Mouse (Mus musculus) layer of hippocampus, adult 11-12 months (tissue): ENCODE results near the gene Rsph9.
A peak's percentile ranks its signal among the peaks of the same experiment; 100 is the strongest.

ENCODE experiments used
- DNase-seq: peaks from one replicate; pipeline ENCODE4 v3.0.0; 2022; ENCODE audit warnings: low spot score

Gene Rsph9

DNA sequence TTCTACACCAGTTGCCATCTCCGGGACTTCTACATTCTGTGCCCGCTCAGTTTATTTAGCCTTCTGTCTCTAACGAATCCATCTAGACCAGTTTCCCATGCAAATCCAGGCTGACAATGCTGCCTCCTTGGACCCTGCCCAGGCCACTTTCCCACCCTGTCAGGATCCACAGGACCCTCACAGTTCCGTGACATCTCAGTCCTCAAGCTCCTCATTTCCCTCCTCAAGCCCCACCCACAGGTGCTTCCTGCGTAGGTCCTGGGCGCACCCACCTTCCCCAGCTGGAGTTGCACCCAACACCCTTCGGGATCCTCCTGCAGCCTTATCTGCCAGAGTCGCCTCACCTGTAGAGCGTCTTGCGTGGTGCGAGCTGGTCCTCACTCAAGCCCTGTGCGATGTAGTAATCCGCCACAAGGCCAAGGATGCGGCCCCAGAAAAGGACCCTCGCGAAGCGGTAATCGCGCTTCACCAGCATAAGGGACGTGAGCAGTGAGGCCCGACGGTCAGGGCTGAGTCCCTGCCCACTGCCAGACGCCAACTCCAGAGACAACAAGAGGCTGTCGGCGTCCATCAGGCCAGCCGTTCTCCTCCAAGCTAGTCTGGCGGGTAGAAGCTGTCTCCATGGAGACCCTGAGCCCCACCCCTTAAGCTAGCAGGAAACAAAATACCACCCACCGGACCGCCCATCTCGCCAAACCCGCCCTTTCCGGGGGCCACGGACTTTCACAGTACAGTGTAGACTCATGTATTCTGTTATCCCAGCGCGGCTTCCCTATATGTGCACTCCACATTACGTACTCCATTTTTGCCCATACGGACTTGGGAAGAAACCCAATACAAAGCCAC lies at the start of gene Rsph9:
Gene Rsph9, minus strand, starts transcription at position 639 of the 846 bp plus-strand sequence.
- peak; percentile 84 for DNase-seq

DNA sequence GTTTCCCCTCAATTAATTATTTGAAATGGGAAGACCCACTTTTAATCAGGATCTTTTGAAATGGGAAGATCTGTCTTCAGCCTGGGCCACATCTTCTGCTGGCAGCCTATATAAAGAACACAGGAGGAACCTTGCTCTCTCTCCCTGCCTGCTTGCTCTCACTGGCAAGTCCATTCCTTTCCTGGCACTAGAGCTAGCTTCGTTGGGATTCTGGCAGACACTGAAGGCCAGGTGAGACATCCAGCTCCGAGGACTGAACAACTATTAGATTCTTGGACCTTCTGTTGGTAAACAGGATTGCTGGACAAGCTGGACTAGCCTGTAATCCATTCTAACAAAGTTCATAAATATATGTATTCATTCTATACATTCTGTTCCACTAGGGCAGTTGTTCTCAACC lies 44.8 kb upstream of the Rsph9 start:
- no peak for DNase-seq

DNA sequence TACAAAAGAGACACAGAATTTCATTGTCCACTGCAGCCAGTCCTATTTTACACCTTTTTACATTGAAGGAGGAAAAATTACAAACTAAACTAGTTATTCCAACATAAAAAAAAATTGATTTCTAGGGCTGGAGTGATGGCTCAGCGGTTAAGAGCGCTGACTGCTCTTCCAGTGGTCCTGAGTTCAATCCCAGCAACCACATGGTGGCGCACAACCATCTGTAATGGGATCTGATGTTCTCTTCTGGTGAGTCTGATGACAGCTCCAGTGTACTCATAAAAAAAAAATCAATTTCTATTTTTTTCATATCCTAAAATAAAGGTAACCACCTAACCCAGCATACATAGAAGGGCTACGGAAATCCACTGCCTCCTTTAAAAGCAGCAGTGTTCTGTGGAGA lies 38.3 kb upstream of the Rsph9 start:
- no peak for DNase-seq

DNA sequence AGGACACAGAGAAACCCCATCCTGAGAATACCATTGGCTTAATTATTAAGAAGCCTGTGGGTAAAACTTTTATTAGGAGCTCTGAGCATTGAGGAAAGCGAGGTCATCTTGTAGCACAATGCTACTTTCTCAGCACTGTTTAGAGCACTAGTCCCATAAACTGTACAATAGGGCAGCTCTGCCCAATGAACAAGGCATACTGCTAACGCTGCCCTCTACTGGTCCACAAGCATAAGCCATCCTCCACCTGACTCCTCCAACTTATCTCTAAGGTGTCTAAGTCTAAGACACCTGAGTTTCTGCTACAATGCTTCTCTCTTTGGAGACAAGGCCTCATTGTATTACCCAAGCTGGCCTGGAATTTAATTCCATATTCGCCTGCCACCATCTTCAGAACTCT lies 26.5 kb upstream of the Rsph9 start:
- DNase-seq: no peak

DNA sequence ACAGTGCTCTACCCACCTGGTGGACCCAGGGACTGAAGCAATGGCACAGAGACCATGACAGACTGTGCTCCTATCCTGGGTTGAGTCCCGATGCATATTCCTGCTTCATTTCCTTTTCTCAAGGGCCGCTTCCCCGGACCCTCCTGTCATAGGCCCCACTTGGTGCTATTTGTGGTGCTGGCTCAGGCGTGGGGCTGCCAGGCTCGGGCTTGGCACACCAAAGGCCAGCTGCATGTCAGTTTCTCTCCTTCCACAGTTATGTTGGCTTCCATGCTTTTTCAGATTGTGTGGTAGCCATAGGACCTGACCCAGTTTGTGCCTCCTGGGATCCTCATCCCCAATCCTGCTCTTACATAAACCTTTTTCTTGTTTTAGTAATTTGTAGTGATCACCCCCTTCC lies 24.8 kb upstream of the Rsph9 start:
- no peak for DNase-seq

DNA sequence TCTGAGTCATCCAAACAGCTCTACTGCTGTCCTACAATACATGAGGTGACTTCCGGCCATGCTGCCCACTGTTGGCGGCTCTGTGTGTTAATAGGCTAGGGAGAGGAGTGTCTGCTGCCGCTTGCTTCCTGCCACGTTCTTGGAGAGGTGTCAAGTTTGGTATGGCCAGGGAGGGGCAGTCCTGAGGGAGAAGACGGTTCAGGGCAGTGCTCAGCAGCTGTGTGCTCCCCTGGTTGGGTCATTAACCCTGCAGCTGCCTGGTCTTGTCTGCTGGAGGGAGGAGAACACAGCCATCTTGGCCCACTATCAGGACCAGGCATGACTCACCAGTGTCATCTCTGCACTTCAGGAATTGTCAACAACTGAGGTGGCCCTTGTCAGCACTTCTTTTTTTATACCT lies 24.3 kb upstream of the Rsph9 start:
- DNase-seq: no peak

DNA sequence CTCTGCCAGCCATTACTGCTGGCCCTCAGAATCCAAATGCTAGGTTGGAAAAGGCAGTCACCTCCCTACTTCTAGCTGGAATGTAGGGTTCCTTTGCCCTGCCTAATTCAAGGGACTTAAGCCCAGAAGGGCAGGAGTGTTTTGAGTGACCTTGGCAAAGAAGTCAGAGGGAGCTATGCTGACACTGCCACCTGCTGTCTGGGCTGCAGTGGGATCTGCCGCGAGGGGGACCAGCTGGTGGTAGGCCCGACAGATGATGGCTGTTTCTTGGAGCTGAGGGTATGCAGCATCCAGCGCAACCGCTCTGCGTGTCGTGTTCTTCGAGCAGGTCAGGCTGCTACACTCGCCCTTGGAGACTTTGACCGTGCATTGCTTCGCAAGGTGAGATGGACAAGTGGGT lies 23.0 kb upstream of the Rsph9 start:
- DNase-seq: no peak

DNA sequence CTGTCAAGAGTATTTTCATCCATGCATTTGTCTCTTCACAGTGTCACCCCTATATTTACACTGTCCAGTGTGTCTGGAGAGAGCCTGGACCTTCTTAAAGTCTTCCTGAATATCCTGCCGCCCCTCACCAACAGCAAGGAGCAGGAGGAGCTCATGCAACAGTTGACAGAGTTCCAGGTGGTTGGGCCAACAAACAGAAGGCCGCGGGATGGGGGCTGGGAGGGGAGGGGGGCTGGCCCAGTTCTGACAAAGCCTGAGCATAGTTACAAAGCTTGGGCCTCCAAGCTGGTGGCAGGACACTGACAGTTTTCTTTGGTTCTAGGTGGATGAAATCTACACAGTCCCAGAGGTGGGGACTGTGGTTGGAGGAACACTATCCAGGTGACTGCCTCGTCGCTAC lies 22.3 kb upstream of the Rsph9 start:
- DNase-seq: no peak

DNA sequence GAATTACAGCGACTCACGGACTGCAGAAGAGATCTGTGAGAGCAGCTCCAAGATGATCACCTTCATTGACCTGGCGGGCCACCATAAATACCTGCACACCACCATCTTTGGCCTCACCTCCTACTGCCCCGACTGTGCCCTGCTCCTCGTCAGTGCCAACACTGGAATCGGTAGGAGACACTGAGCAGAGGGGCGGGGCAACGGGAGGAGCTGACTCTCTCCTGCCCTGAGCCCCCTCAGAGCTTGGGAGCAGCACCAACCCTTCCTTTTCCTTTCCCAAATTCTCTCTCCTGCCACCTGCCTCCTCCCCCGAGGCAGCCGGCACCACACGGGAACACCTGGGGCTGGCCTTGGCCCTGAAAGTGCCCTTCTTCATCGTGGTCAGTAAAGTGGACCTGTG lies 21.4 kb upstream of the Rsph9 start:
- DNase-seq: no peak

DNA sequence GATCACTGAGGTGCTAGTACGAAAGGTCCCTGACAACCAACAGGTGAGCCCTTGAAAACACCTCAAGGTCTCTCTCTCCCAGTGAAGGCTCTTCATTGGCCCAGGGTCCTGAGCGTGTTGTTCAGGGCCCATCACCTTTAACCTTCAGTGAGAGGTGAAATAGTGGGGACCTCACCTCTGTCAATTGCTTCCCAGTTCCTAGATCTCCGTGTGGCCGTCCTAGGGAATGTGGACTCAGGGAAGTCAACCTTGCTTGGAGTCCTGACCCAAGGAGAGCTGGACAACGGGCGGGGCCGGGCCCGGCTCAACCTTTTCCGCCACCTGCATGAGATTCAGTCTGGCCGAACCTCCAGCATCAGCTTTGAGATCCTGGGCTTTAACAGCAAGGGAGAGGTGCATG lies 20.8 kb upstream of the Rsph9 start:
- DNase-seq: no peak

DNA sequence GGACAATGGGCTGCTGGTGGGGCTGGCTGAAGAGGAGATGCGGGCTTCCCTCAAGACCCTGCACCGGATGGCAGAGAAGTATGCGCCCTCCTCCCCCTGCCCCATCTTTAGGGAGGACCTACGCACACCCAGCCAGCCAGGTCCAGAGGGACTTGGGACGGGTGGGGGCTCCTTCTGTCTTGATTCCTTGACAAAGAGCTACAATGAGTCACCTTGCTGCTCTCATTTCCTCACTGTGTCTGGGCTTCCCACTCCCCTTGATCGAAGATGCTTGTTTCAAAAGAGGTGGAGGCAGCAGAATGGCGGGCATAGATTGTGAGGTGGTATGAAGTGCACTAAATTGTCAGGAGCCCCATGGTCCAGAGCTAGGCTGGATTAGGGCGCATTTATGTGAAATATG lies 20.3 kb upstream of the Rsph9 start:
- no peak for DNase-seq

DNA sequence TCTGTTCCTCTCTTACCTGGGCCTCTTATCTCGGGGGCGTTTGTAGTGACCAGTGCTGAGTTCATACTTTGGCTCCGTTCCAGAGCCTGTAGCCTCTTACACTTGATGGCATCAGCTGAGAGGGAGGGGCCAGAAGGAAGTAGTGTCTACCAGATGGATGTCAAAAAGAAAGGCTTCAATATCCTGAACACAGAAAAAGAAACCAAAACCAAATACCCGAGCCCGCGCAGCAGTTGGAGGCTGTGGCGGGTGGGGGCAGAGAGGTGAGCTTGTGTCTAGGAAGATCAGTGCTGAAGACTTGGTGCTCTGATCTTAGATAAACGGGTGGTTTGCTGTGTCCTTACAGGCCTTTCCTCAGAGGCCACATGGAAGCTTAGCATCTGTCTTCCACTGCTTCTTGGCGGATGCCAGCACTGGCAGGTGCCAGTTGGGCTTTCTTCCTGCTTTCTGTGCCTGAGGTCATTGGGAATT lies 19.0 kb upstream of the Rsph9 start:
- DNase-seq: no peak

DNA sequence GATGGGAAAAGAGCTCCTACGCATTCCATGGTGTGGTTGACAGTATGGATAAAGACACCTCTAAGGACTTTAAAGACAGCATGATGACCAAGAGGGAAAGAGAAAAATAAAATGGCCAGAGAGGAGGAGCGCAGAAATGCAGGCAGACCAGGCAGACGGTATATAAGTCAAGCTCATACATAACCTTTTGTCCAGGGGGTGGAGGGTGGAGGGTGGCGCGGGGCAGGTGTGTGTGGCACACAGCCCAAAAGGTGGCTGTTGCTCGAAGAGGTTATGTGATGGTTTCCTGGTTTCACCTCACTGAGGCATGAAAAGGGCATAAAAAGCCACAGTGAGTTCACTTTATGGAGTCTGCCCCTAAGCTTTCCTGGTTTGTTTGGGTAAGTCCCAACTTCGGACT lies 18.5 kb upstream of the Rsph9 start:
- no peak for DNase-seq

DNA sequence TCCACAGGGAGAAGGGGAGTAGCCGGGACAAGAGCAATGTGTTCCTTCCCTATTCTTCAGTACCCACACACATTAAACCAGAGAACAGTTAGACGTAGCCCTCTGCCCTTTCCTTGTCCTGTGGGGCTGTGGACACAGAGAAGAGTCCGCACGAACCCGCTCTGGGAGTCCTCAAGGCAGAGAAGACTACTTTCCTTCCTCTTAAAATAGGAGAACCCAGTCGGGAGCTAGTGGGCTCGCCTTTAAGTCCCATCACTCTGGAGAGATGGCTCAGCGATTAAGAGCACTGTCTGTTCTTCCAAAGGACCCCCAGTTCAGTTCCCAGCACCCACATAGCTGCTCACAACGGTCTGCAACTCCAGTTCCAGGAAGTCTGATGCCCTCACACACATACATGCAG lies 17.7 kb upstream of the Rsph9 start:
- no peak for DNase-seq

DNA sequence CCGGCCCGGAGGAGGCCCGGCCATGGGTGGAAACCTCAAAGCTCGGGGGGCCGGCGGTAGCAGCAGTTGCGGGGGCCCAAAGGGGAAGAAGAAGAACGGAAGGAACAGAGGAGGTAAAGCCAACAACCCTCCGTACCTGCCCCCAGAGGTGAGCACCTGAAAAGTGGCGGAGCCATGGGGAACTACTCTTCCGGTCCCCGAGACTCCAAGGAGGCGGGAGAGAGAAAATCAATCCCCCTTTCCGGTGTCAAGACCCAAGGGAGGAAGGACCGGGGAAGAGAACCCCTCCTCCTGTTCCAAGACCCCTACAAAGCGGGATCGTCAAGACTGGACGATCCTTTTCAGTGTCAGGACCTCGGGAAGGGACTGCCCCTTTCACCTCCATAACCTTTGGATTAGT lies 17.2 kb upstream of the Rsph9 start:
- no peak for DNase-seq

DNA sequence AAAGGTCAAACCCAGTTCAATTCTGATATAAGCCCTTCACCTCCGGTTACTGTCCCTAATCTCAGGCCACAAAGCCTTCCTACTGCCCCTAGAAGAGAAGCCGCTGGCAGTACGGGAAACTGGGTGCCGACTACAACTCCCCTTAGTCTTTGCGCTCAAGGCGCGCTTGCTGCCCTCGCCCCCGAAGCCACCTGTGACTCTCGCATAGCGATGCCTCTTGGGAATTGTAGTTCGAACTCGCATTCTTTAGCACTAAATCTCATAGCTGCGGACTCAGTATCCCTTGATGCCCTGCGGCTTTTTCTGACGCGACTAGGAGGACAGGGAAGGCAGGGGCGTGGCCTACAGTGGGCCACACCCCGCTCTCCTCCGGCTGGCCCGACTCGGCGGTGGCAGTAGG lies 16.7 kb upstream of the Rsph9 start, which contains the start of gene Gtpbp2:
Gene Gtpbp2, plus strand, starts transcription at position 347 of the 400 bp plus-strand sequence.
- DNase-seq: peak; percentile 98

DNA sequence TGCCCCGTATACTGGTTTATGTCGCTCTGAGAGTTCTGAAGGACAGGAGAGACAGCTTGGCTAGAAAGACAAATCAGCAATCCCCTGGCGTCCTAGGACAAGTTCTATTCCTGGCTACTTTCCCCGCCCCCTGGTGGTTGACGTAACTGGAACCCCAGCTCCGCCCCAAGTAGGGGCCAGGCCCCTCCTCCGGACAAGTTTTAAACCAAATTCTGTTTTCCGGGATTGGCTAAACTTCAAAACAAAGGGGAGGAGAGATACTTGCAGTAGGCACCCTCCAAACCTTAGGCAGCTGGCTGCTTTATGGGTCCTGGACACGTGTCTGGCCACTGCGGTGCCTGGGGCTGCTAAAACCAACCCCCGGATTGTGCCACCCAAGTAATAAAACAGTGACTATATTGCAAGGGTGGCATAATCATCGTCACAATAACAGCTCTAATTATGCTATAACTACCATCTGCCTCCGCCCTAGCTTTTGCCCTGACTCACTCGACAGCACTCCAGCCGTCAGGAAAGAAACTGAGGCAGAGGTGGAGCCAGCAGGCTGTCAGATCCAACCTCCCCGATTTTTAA lies 16.2 kb upstream of the Rsph9 start:
- DNase-seq: peak; percentile 92

DNA sequence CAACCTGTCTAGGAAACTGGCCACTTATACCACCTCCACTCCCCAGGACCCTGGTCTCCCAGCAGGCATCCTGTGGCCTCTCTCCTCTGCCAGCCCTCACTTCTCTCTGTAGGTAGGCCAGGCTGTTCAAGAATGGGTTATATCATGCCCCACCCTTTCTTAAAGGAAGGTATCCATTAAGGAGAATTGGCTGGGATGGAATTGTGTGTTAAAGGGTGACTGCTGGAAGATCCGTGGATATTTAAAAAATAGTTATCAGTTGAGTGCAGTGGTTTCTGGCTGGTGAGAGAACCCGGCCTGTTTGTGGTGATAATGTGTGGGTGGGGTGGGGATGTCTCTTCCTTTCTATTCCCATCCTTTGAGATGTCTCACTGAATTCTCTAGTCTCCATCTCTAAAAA lies 15.2 kb upstream of the Rsph9 start:
- DNase-seq: no peak

DNA sequence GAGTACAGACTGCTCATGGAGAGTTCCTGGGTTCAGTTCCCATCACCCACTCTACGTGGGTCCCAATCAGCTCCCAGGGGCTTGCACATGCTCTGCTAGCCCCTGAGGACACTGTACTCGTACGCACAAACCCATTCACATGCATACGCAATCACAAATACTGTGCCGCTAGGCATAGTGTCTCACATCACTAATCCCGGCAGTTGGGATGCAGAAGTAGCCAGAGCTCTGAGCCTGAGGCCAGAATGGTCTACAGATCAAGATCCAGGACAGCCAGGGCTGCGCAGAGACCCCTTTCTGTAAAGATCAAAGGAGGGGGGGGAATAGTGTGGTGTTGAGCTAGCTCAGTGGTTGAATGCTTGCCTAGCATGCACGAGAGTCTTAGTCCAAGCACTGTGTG lies 13.1 kb upstream of the Rsph9 start:
- no peak for DNase-seq

DNA sequence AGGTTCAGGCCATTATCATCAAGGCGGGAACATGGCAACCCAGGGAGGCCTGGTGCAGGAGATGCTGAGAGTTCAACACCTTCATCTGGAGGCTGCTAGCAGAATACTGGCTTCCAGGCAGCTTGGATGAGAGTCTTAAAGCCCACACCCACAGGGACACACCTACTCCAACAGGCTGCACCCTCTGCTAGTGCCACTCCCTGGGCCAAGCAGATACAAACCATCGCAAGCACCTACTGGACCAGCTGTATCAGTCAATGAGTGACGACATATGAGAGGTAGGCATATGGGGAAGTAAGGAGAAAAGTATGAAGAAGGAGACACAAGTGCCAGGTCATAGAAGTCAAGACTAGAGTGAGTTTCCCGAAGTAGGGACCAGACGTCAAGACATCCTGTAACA lies 12.7 kb upstream of the Rsph9 start:
- DNase-seq: no peak

DNA sequence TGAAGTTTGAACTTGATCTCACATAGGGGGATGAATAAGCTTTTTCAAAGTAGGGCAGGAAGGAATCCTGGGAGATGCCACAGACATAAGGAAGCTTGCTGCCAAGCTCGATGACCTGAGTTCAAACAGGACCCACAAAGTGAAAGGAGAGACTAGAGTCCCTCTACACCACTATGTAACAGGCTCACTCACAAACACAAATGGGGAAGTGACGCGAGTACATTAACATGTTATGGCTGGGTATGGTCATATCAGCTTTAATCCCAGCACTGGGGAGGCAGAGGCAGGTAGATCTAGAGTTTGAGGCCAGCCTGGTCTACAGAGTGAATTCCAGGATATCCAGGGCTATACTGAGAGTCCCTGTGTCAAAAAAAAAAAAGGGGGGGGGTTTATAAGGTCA lies 10.3 kb upstream of the Rsph9 start:
- DNase-seq: no peak

DNA sequence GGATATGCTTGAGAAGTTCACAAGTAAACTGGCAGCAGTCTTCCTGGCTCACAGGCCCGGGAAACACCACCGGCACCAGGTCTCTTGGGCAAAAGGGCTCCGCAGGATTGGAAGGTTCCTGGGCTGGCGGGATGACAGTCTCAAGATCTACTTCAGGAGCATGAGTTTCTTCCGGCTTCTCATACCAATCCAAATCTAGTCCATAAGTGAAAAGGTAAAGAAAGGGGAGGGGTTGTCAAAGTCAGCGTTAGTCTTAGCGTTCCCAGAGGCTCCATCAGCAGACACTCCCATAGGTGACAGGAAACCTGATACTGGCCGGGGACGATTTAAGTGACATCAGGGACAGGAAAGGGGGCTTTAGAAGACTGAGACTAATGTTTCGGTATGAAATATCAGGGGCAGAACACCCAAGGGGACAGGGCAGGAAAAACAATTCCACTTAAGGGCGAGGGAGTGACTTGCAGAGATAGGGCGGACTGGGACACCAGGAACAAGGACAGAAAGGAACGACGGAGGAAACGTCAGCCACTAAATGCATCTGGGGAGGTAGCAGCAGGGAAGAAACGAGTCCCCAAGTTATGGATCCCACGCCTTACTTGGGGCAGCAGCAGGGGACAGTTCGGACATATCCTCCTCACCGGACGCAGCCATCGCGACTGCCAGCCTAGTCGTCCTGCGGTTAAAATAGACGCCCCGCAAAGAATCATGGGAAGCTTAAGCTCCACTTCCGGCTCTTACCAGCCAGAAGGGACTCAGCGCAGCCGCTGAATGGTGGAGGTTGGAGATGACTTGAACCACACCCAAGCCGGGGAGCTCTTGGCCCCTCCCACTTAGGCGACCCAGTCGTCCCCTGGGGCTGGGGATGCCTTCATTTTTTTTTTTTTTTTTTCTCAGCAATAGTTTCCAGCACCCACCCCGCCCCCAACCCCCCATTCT lies 9.1 kb upstream of the Rsph9 start, which contains the start of gene Mad2l1bp:
Gene Mad2l1bp, minus strand, starts transcription at position 707 of the 936 bp plus-strand sequence.
- peak; percentile 89 for DNase-seq

DNA sequence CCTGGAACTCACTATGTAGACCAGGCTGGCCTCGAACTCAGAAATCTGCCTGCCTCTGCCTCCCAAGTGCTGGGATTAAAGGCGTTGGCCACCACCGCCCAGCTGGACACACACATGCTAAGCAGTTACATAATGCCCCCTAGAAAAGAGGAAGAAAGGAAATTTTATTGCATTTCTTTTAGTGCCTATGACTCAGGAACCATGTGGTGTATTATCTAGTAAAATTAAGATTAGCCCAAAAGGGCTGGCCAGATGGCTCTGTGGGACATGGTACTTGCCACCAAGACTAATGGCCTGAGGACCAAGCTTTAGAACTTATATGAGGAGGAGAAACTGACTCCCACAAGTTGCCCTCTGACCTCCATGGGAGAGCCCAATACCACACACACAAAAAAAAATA lies 4.1 kb downstream of the Rsph9 start:
- DNase-seq: no peak
